Mouse (Mus musculus) hindbrain, postnatal 0 days (tissue): Measurements from ENCODE around the gene Ddb2. TPM values are rescaled to one million over a fixed set of nuclear protein-coding genes. Genes with fewer than 3 reads are reported as not detected.

Experiments used
- ATAC-seq: fragments of 200-750 bp; cut with Nextera tagmentation; 2 replicates; pipeline ENCODE4 v1.8.0; 2017; ENCODE audit warnings: mild to moderate bottlenecking, moderate TSS enrichment, moderate library complexity
- DNase-seq: peaks from one replicate; pipeline ENCODE4 v3.0.0-alpha.2; 2015; ENCODE audit warnings: low spot score
- H3K27ac ChIP-seq: fragments of 300-500 bp; sonication (generic); 2 replicates; pipeline ENCODE4 v1.5.1; 2014; ENCODE audit warnings: mild to moderate bottlenecking
- H3K27me3 ChIP-seq: fragments of 300-500 bp; sonication (generic); 2 replicates; pipeline ENCODE4 v1.6.1; 2014; ENCODE audit warnings: low read length, mixed read lengths; ENCODE audit not compliant: insufficient read depth
- H3K36me3 ChIP-seq: fragments of 300-500 bp; sonication (generic); 2 replicates; pipeline ENCODE4 v1.6.1; 2014; ENCODE audit warnings: low read length, mixed read lengths; ENCODE audit not compliant: insufficient read depth
- H3K4me1 ChIP-seq: fragments of 300-500 bp; sonication (generic); 2 replicates; pipeline ENCODE4 v1.6.1; 2014; ENCODE audit warnings: antibody characterized with exemption, low read length, mixed read lengths; ENCODE audit not compliant: insufficient read depth
- H3K4me2 ChIP-seq: fragments of 300-500 bp; sonication (generic); 2 replicates; pipeline ENCODE4 v1.6.1; 2014; ENCODE audit warnings: low read depth, mild to moderate bottlenecking, low read length, moderate library complexity, mixed read lengths
- H3K4me3 ChIP-seq: fragments of 300-500 bp; sonication (generic); 2 replicates; pipeline ENCODE4 v1.5.1; 2014; ENCODE audit warnings: low read length
- H3K9ac ChIP-seq: fragments of 300-500 bp; sonication (generic); replicated peaks from 2 replicates; pipeline ENCODE4 v1.6.1; 2014; ENCODE audit warnings: mild to moderate bottlenecking, low read length, moderate library complexity, mixed read lengths
- H3K9me3 ChIP-seq: fragments of 300-500 bp; sonication (generic); 2 replicates; pipeline ENCODE4 v1.6.1; 2016; ENCODE audit warnings: low read length, mixed read lengths
- CTCF ChIP-seq: IDR thresholded peaks from 2 replicates; pipeline ENCODE4 v1.5.1; 2016; ENCODE audit warnings: antibody characterized with exemption, control low read depth, low read depth
- WGBS: fragments of 180-500 bp; shearing (Covaris S2); extraction: QIAGEN DNeasy Blood & Tissue Kit; methylation state at CpG from one replicate; pipeline ENCODE4 v1.1.7; 2014; 5-methylcytosine and 5-hydroxymethylcytosine counted together
- polyA plus RNA-seq: library from polyadenylated mRNA; unstranded; fragments of >200 nt; fragmentation: Nextera tagmentation; extraction: Ambion mirVana; gene quantifications from 2 replicates; pipeline ENCODE4 v1.2.1, GENCODE M21; 2015
- total RNA-seq: library from RNA; depleted of rRNA; stranded (reverse); fragments of >200 nt; gene quantifications from 2 replicates; pipeline ENCODE4 v1.2.3, GENCODE M21; 2014; rRNA removed

Gene Ddb2
- 7.6 and 11.3 TPM in 2 replicates for total RNA-seq
- polyA plus RNA-seq = 11.5 and 12.9 TPM in 2 replicates

GRCm38 (mm10) chr2:91236601-91237510 lies at the start of gene Ddb2:
TSS of gene Ddb2 (minus strand) at chr2:91236982.
- H3K27ac ChIP-seq = peak within 1 kb of the TSS; percentile 90
- H3K4me1 ChIP-seq = no peaks in the 10 kb centered on the region
- peak within 1 kb of the TSS; percentile 59 for H3K9ac ChIP-seq
- peak within 1 kb of the TSS; percentile 63 for H3K4me3 ChIP-seq
- no peaks in the 10 kb centered on the region for H3K9me3 ChIP-seq
- no peaks in the 10 kb centered on the region for H3K27me3 ChIP-seq
- DNase-seq = peak; percentile 98
- peak; percentile 52; the same call in 1 of the 2 replicates for TF ChIP-seq CTCF
- no peaks in the 10 kb centered on the region for H3K36me3 ChIP-seq
- peak within 1 kb of the TSS; percentile 90 for H3K4me2 ChIP-seq
- under 1% methylated on average over 48 of the region's 48 CpGs for WGBS
- peak; percentile 99 for ATAC-seq

GRCm38 (mm10) chr2:91285885-91286505 lies 49.2 kb upstream of the Ddb2 start:
- Histone ChIP-seq H3K27ac (no peak overlapping the region), H3K27me3 (no peaks in the 10 kb centered on the region), H3K9ac (no peak overlapping the region), H3K4me1 (peaks cover 3% of the 10 kb centered on the region), H3K4me3 (no peak overlapping the region), H3K4me2 (no peak overlapping the region), H3K9me3 (no peaks in the 10 kb centered on the region), H3K36me3 (no peaks in the 10 kb centered on the region; the same call in 1 of the 2 replicates)
- 13% methylated on average over 7 of the region's 7 CpGs for WGBS
- peak; percentile 92 for TF ChIP-seq CTCF
- ATAC-seq (peak; percentile 53; the same call in 1 of the 2 replicates), DNase-seq (peak; percentile 87)

GRCm38 (mm10) chr2:91284375-91285199 lies 47.8 kb upstream of the Ddb2 start:
- peak; percentile 82 for DNase-seq
- TF ChIP-seq CTCF = no peak
- Histone ChIP-seq H3K36me3 (no peaks in the 10 kb centered on the region; the same call in 1 of the 2 replicates), H3K4me1 (peaks cover 3% of the 10 kb centered on the region), H3K27ac (peak overlapping the region; percentile 72), H3K9me3 (no peaks in the 10 kb centered on the region), H3K4me2 (0 out of 2 replicates have a peak overlapping the region, but pooled peaks have one; percentile 18), H3K4me3 (no peak overlapping the region), H3K9ac (no peak overlapping the region; the same call in 1 of the 2 replicates), H3K27me3 (no peaks in the 10 kb centered on the region)
- WGBS = 28% methylated on average over 13 of the region's 13 CpGs
- ATAC-seq = peak; percentile 65

- DNase-seq (no peak), ATAC-seq (no peak)
- H3K36me3 ChIP-seq = no peaks in the 10 kb centered on the region; the same call in 1 of the 2 replicates
- H3K4me1 ChIP-seq = peaks cover 3% of the 10 kb centered on the region
- WGBS = 70% methylated on average over 3 of the region's 3 CpGs
- H3K27ac ChIP-seq = peak overlapping the region; percentile 72; the same call in 1 of the 2 replicates
- TF ChIP-seq CTCF = no peak
- H3K4me3 ChIP-seq = no peak overlapping the region
- no peaks in the 10 kb centered on the region for H3K27me3 ChIP-seq
- H3K4me2 ChIP-seq = no peak overlapping the region
- no peaks in the 10 kb centered on the region for H3K9me3 ChIP-seq
- no peak overlapping the region for H3K9ac ChIP-seq
Measured at GRCm38 (mm10) chr2:91283972-91284371, 47.2 kb upstream of the Ddb2 start.

- Histone ChIP-seq H3K4me1 (peaks cover 3% of the 10 kb centered on the region), H3K9ac (no peak overlapping the region)
Measured at GRCm38 (mm10) chr2:91281366-91281765, 44.6 kb upstream of the Ddb2 start.

GRCm38 (mm10) chr2:91279372-91279755 lies 42.6 kb upstream of the Ddb2 start:
- no peak overlapping the region for H3K4me3 ChIP-seq
- peaks cover 15% of the 10 kb centered on the region for H3K36me3 ChIP-seq
- H3K9me3 ChIP-seq = no peaks in the 10 kb centered on the region
- no peak overlapping the region for H3K27ac ChIP-seq
- DNase-seq (no peak), ATAC-seq (peak; percentile 33; the same call in 1 of the 2 replicates)
- TF ChIP-seq CTCF = no peak
- no peak overlapping the region for H3K4me2 ChIP-seq
- H3K27me3 ChIP-seq = no peaks in the 10 kb centered on the region
- no peak overlapping the region for H3K9ac ChIP-seq
- H3K4me1 ChIP-seq = no peaks in the 10 kb centered on the region
- WGBS = 68% methylated on average over 2 of the region's 2 CpGs

More at GRCm38 (mm10) chr2:91281366-91281765, 44.6 kb upstream of the Ddb2 start:
- no peak for TF ChIP-seq CTCF
- Histone ChIP-seq H3K4me2 (no peak overlapping the region), H3K9me3 (no peaks in the 10 kb centered on the region), H3K27me3 (no peaks in the 10 kb centered on the region), H3K36me3 (no peaks in the 10 kb centered on the region; the same call in 1 of the 2 replicates), H3K4me3 (no peak overlapping the region), H3K27ac (no peak overlapping the region)
- DNase-seq (no peak), ATAC-seq (no peak)
- WGBS = 55% methylated on average over 5 of the region's 5 CpGs
